Mouse (Mus musculus): Measurements from ENCODE around the gene Cblc. TPM values are rescaled to one million over a fixed set of nuclear protein-coding genes. Genes with fewer than 3 reads are reported as not detected.

Gene Cblc
- total and polyA plus RNA-seq, 2 experiments from 2014 or later = 1.2 to 1.8 TPM

GRCm38 (mm10) chr7:19816224-19816771 is 19.7 kb upstream of the Cblc start:
- TF ChIP-seq CTCF (IDR thresholded peaks at IDR 0.05) = no peak
- Histone ChIP-seq H3K4me2 (ENCODE audit: low read depth, low read length, poor library complexity, severe bottlenecking) (peak overlapping the region; percentile 80), H3K36me3 (ENCODE audit: insufficient read depth, low read length) (no peaks in the 10 kb centered on the region), H3K27ac (ENCODE audit: low read depth, low read length) (no peak overlapping the region), H3K9me3 (ENCODE audit: low read length) (no peaks in the 10 kb centered on the region), H3K9ac (replicated peaks; ENCODE audit: low read length, poor library complexity, severe bottlenecking) (peak overlapping the region; percentile 56), H3K4me3 (ENCODE audit: low read depth, low read length) (peak overlapping the region; percentile 43), H3K27me3 (ENCODE audit: insufficient read depth, low read length) (peaks cover 11% of the 10 kb centered on the region), H3K4me1 (ENCODE audit: insufficient read depth, low read length) (peaks cover 6% of the 10 kb centered on the region; the same call in 1 of the 2 replicates)
- DNase-seq (ENCODE audit: low spot score) = peak; percentile 52
- ATAC-seq (ENCODE audit: low FRiP score) = peak; percentile 45
- WGBS = 3% methylated on average over 28 of the region's 28 CpGs

GRCm38 (mm10) chr7:19815296-19816223 is 19.0 kb upstream of the Cblc start:
- Histone ChIP-seq H3K27me3 (ENCODE audit: insufficient read depth, low read length) (peaks cover 16% of the 10 kb centered on the region), H3K4me1 (ENCODE audit: insufficient read depth, low read length) (peaks cover 9% of the 10 kb centered on the region; the same call in 1 of the 2 replicates), H3K4me3 (ENCODE audit: low read depth, low read length) (peak overlapping the region; percentile 43), H3K4me2 (ENCODE audit: low read depth, low read length, poor library complexity, severe bottlenecking) (peak overlapping the region; percentile 80), H3K9me3 (ENCODE audit: low read length) (no peaks in the 10 kb centered on the region), H3K36me3 (ENCODE audit: insufficient read depth, low read length) (no peaks in the 10 kb centered on the region), H3K27ac (ENCODE audit: low read depth, low read length) (no peak overlapping the region), H3K9ac (replicated peaks; ENCODE audit: low read length, poor library complexity, severe bottlenecking) (peak overlapping the region; percentile 56)
- no peak for TF ChIP-seq CTCF (IDR thresholded peaks at IDR 0.05)
- WGBS = 17% methylated on average over 17 of the region's 17 CpGs
- DNase-seq (ENCODE audit: low spot score) = peak; percentile 15
- peak; percentile 33; the same call in 1 of the 2 replicates for ATAC-seq (ENCODE audit: low FRiP score)

- DNase-seq (ENCODE audit: low spot score) (no peak), ATAC-seq (ENCODE audit: low FRiP score) (no peak)
- H3K36me3 ChIP-seq (ENCODE audit: insufficient read depth, low read length) = no peaks in the 10 kb centered on the region
- H3K27ac ChIP-seq (ENCODE audit: low read depth, low read length) = no peak overlapping the region
- no peaks in the 10 kb centered on the region for H3K9me3 ChIP-seq (ENCODE audit: low read length)
- TF ChIP-seq CTCF (IDR thresholded peaks at IDR 0.05) = no peak
- no peak overlapping the region for H3K9ac ChIP-seq (replicated peaks; ENCODE audit: low read length, poor library complexity, severe bottlenecking)
- H3K4me1 ChIP-seq (ENCODE audit: insufficient read depth, low read length) = peaks cover 16% of the 10 kb centered on the region; the same call in 1 of the 2 replicates
- H3K4me2 ChIP-seq (ENCODE audit: low read depth, low read length, poor library complexity, severe bottlenecking) = no peak overlapping the region
- WGBS = 85% methylated on average over 6 of the region's 6 CpGs
- H3K4me3 ChIP-seq (ENCODE audit: low read depth, low read length) = no peak overlapping the region
- peaks cover 30% of the 10 kb centered on the region for H3K27me3 ChIP-seq (ENCODE audit: insufficient read depth, low read length)
Measured at GRCm38 (mm10) chr7:19813579-19814122, 17.0 kb upstream of the Cblc start.

- WGBS = 92% methylated on average over 4 of the region's 4 CpGs
- Histone ChIP-seq H3K27me3 (ENCODE audit: insufficient read depth, low read length) (peaks cover 32% of the 10 kb centered on the region), H3K4me1 (ENCODE audit: insufficient read depth, low read length) (peaks cover 16% of the 10 kb centered on the region; the same call in 1 of the 2 replicates), H3K4me3 (ENCODE audit: low read depth, low read length) (no peak overlapping the region), H3K36me3 (ENCODE audit: insufficient read depth, low read length) (no peaks in the 10 kb centered on the region), H3K4me2 (ENCODE audit: low read depth, low read length, poor library complexity, severe bottlenecking) (no peak overlapping the region), H3K9me3 (ENCODE audit: low read length) (no peaks in the 10 kb centered on the region), H3K9ac (replicated peaks; ENCODE audit: low read length, poor library complexity, severe bottlenecking) (no peak overlapping the region), H3K27ac (ENCODE audit: low read depth, low read length) (no peak overlapping the region)
- TF ChIP-seq CTCF (IDR thresholded peaks at IDR 0.05) = no peak
- ATAC-seq (ENCODE audit: low FRiP score) (no peak), DNase-seq (ENCODE audit: low spot score) (no peak)
Measured at GRCm38 (mm10) chr7:19813161-19813560, 16.6 kb upstream of the Cblc start.

- peak overlapping the region; percentile 56 for H3K4me2 ChIP-seq (ENCODE audit: low read depth, low read length, poor library complexity, severe bottlenecking)
- TF ChIP-seq CTCF (IDR thresholded peaks at IDR 0.05) = no peak
- H3K36me3 ChIP-seq (ENCODE audit: insufficient read depth, low read length) = no peaks in the 10 kb centered on the region
- H3K9ac ChIP-seq (replicated peaks; ENCODE audit: low read length, poor library complexity, severe bottlenecking) = no peak overlapping the region
- H3K9me3 ChIP-seq (ENCODE audit: low read length) = no peaks in the 10 kb centered on the region
- peaks cover 10% of the 10 kb centered on the region; the same call in 1 of the 2 replicates for H3K4me1 ChIP-seq (ENCODE audit: insufficient read depth, low read length)
- WGBS = 6% methylated on average over 22 of the region's 22 CpGs
- H3K27ac ChIP-seq (ENCODE audit: low read depth, low read length) = no peak overlapping the region
- DNase-seq (ENCODE audit: low spot score) = peak; percentile 29
- peak overlapping the region; percentile 28 for H3K4me3 ChIP-seq (ENCODE audit: low read depth, low read length)
- H3K27me3 ChIP-seq (ENCODE audit: insufficient read depth, low read length) = peaks cover 32% of the 10 kb centered on the region
- ATAC-seq (ENCODE audit: low FRiP score) = no peak
Measured at GRCm38 (mm10) chr7:19811114-19811513, 14.5 kb upstream of the Cblc start.

Measured in midbrain, postnatal 0 days (tissue).